Mouse (Mus musculus): Measurements from ENCODE around the gene Phpt1. TPM values are rescaled to one million over a fixed set of nuclear protein-coding genes. Genes with fewer than 3 reads are reported as not detected.

Gene Phpt1
- polyA plus RNA-seq, 1 experiment = 0.30 TPM

- Histone ChIP-seq H3K4me3 (replicated peaks) (no peak overlapping the region), H3K4me1 (ENCODE audit: control insufficient read depth) (peaks cover 50% of the 10 kb centered on the region)
Measured at GRCm38 (mm10) chr2:25578796-25579736, 4.0 kb upstream of the Phpt1 start.

DNA sequence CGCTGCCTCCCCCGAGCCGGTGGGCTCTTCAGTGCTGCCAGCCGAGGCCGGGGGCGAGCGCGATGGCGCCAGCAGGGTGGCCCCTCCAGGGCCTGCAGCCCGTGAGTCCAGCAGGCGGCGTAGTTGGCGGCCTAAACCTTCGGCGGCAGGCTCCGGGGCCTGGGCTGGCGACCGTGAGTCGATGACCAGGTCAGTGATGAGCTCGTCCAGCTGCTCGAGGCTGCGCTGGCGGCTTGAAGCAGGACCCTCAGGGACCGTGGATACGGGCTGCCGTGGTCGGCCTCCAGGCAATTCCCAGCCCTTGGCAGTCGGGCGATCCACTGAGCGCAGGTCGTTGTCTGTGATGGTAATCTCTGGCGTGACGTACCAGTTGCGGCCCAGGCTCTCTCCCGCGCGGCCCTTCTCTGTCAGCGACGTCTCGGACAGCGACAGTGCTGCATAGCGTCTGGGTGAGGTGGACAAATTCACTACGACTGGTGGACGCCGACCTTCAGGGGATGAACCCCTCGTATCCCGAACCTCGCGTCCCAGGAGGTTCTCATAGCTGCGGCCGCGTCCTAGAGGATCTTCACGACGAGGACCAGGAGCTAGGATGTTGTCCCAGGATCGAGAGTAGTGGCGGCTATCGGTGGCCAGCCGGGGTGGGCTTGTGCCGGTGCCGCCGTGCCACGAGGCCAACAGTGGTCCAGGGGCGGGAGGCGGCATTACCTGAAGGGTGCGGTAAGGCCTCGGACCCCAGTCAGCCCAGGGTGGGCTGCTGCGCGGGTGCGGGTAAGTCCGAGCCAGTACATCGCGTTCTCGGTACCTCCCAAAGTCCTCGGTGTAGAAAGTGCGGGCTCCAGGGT is 3.1 kb upstream of the Phpt1 start:
- no peak overlapping the region for H3K4me3 ChIP-seq (replicated peaks)
- TF ChIP-seq TAL1 (IDR thresholded peaks at IDR 0.05; ENCODE audit: low read length) = no peak
- TF ChIP-seq GATA1 (IDR thresholded peaks at IDR 0.05; ENCODE audit: low read length) = no peak
- H3K4me1 ChIP-seq (ENCODE audit: control insufficient read depth) = peaks cover 59% of the 10 kb centered on the region
- H3K36me3 ChIP-seq (ENCODE audit: control insufficient read depth) = peaks cover 5% of the 10 kb centered on the region
- H3K27me3 ChIP-seq (ENCODE audit: control insufficient read depth) = peaks cover 64% of the 10 kb centered on the region
- H3K9me3 ChIP-seq (ENCODE audit: control insufficient read depth, low read length) = peaks cover 27% of the 10 kb centered on the region

More at GRCm38 (mm10) chr2:25578796-25579736, 4.0 kb upstream of the Phpt1 start:
- TF ChIP-seq TAL1 (IDR thresholded peaks at IDR 0.05; ENCODE audit: low read length) (no peak), GATA1 (IDR thresholded peaks at IDR 0.05; ENCODE audit: low read length) (no peak)
- H3K9me3 ChIP-seq (ENCODE audit: control insufficient read depth, low read length) = peaks cover 27% of the 10 kb centered on the region
- H3K36me3 ChIP-seq (ENCODE audit: control insufficient read depth) = peaks cover 14% of the 10 kb centered on the region
- H3K27me3 ChIP-seq (ENCODE audit: control insufficient read depth) = peaks cover 64% of the 10 kb centered on the region

- Histone ChIP-seq H3K36me3 (ENCODE audit: control insufficient read depth) (no peaks in the 10 kb centered on the region; the same call in 1 of the 2 replicates), H3K4me3 (replicated peaks) (no peak overlapping the region), H3K9me3 (ENCODE audit: control insufficient read depth, low read length) (peaks cover 27% of the 10 kb centered on the region), H3K27me3 (ENCODE audit: control insufficient read depth) (peaks cover 64% of the 10 kb centered on the region), H3K4me1 (ENCODE audit: control insufficient read depth) (peaks cover 59% of the 10 kb centered on the region)
- TF ChIP-seq GATA1 (IDR thresholded peaks at IDR 0.05; ENCODE audit: low read length) (no peak), TAL1 (IDR thresholded peaks at IDR 0.05; ENCODE audit: low read length) (no peak)
Measured at GRCm38 (mm10) chr2:25576965-25577891, 2.2 kb upstream of the Phpt1 start.

- Histone ChIP-seq H3K27me3 (ENCODE audit: control insufficient read depth) (peaks cover 62% of the 10 kb centered on the region), H3K9me3 (ENCODE audit: control insufficient read depth, low read length) (peaks cover 27% of the 10 kb centered on the region), H3K4me3 (replicated peaks) (peak overlapping the region; percentile 72), H3K4me1 (ENCODE audit: control insufficient read depth) (peaks cover 55% of the 10 kb centered on the region), H3K36me3 (ENCODE audit: control insufficient read depth) (peaks cover 3% of the 10 kb centered on the region; the same call in 1 of the 2 replicates)
- no peak for TF ChIP-seq GATA1 (IDR thresholded peaks at IDR 0.05; ENCODE audit: low read length)
- TF ChIP-seq TAL1 (IDR thresholded peaks at IDR 0.05; ENCODE audit: low read length) = no peak
Measured at GRCm38 (mm10) chr2:25576028-25576850, 1.2 kb upstream of the Phpt1 start.

- H3K9me3 ChIP-seq (ENCODE audit: control insufficient read depth, low read length) = peaks cover 27% of the 10 kb centered on the region
- peaks cover 55% of the 10 kb centered on the region for H3K27me3 ChIP-seq (ENCODE audit: control insufficient read depth)
Measured at GRCm38 (mm10) chr2:25575432-25576027, 506 bp upstream of the Phpt1 start.

GRCm38 (mm10) chr2:25574136-25574535 is 888 bp downstream of the Phpt1 start:
- Histone ChIP-seq H3K9me3 (ENCODE audit: control insufficient read depth, low read length) (peaks cover 24% of the 10 kb centered on the region), H3K36me3 (ENCODE audit: control insufficient read depth) (peaks cover 13% of the 10 kb centered on the region), H3K4me1 (ENCODE audit: control insufficient read depth) (peaks cover 48% of the 10 kb centered on the region), H3K27me3 (ENCODE audit: control insufficient read depth) (peaks cover 41% of the 10 kb centered on the region), H3K4me3 (replicated peaks) (peak overlapping the region; percentile 72)
- TF ChIP-seq TAL1 (IDR thresholded peaks at IDR 0.05; ENCODE audit: low read length) = no peak
- no peak for TF ChIP-seq GATA1 (IDR thresholded peaks at IDR 0.05; ENCODE audit: low read length)

More at GRCm38 (mm10) chr2:25575432-25576027, 506 bp upstream of the Phpt1 start:
- TF ChIP-seq GATA1 (IDR thresholded peaks at IDR 0.05; ENCODE audit: low read length) (no peak), TAL1 (IDR thresholded peaks at IDR 0.05; ENCODE audit: low read length) (no peak)
- Histone ChIP-seq H3K4me1 (ENCODE audit: control insufficient read depth) (peaks cover 51% of the 10 kb centered on the region), H3K4me3 (replicated peaks) (peak overlapping the region; percentile 72), H3K36me3 (ENCODE audit: control insufficient read depth) (peaks cover 3% of the 10 kb centered on the region; the same call in 1 of the 2 replicates)

DNA sequence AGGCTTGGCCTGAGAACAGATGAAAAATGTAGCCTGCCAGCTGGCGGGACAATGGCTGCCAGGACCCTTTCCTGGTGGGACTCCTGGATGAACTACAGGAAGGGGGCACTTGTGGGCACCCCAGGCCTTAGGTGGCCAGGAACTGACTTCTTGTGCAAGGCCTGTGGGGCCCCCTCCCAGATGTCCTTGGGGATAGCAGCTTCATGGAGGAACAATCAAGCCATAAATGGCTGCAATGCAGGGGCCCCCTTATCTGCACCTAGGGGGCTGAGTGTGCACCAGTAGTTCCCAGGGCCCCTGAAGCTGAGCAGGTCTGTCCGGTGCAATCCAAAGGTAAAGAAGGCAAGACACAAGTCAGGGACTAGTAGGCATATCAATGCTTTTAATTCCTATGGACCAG is 2.0 kb downstream of the Phpt1 start:
- Histone ChIP-seq H3K27me3 (ENCODE audit: control insufficient read depth) (peaks cover 30% of the 10 kb centered on the region), H3K36me3 (ENCODE audit: control insufficient read depth) (peaks cover 17% of the 10 kb centered on the region), H3K4me1 (ENCODE audit: control insufficient read depth) (peaks cover 45% of the 10 kb centered on the region), H3K9me3 (ENCODE audit: control insufficient read depth, low read length) (peaks cover 13% of the 10 kb centered on the region), H3K4me3 (replicated peaks) (no peak overlapping the region)
- TF ChIP-seq TAL1 (IDR thresholded peaks at IDR 0.05; ENCODE audit: low read length) (no peak), GATA1 (IDR thresholded peaks at IDR 0.05; ENCODE audit: low read length) (no peak)
